Mouse (Mus musculus) liver, adult (tissue): ENCODE results near the gene Rcl1.

Experiments used
- GATA4 ChIP-seq: IDR thresholded peaks from 2 replicates; pipeline ENCODE4 v1.6.1; 2014; ENCODE audit warnings: mild to moderate bottlenecking, low read length; ENCODE audit not compliant: insufficient replicate concordance

Rcl1 gene

DNA sequence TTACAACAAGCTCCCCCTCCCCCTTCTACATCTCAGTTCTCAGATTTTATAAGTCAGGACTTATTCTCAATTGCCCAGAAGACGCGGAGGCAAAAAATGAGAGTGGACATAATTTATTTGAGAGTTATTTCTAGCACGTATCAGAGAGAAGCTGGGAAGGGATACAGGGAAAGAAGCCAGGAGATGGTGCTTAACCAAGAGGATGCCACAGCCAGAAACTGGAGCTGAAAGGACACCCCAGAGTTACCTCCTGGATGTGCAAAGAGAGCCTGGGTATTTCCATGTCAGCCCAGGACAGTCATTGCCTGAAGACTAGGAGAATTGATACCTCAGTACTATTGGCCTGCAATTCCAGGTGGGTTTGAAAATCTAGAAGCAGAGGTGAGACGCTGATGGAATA lies 1.6 kb upstream of the Rcl1 start:
- no peak for TF ChIP-seq GATA4

DNA sequence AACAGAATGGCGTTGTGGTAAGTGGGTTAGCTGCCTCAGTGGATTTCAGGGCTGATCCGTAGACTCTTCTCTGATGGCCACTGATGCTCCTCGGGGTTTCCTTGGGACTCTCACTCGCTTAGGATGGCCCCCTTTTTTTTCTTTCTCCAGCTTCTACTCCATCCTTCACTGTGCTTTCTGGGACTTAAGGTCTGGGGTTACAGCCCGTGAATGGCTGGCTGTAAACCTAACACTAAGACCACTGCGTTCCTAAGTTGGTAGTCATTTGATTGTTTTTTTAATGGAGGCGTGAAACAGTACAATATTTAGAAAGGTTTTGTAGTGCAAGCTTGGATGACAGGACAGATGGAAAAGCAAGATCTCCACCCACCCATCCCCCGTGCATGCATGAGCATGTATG lies 914 bp upstream of the Rcl1 start:
- TF ChIP-seq GATA4 = no peak

DNA sequence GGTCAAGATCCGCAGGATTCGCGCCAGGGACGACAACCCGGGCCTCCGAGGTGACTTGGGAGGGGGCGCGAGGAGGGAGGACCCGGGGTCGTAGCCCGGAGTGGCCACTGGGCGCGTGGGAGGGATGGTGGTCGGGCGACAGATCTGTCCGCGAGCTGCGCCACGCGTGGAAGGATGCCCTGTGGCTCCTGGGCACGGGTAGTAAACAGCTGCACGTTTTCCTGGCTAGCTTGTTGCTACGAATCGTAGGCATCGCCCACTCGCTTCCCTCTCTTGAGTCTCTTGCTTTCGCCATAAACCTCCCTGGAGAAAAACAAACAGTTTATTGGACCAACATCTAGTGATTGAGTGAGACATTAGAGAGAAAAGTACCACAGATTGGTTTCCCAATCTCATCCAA lies 416 bp downstream of the Rcl1 start:
- no peak for TF ChIP-seq GATA4

DNA sequence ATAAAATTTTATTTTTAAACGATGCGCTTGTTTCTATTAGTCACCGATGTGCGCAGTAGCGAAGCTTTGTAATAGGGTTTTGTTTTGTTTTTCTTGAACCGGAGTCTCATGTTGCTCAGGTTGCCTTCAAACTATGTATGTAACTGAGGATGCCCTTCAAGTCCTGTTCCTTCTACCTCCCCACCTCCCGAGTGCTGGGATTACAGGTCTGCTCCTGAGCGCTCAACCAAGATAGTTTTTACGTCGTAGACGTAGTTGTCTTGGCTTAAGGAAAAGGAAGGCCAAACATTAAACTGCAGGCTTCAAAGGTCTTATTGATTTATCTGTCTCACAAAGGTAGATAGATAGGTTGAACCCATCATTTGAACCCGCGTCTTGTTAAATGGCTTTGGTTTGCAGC lies 923 bp downstream of the Rcl1 start:
- TF ChIP-seq GATA4 = no peak

DNA sequence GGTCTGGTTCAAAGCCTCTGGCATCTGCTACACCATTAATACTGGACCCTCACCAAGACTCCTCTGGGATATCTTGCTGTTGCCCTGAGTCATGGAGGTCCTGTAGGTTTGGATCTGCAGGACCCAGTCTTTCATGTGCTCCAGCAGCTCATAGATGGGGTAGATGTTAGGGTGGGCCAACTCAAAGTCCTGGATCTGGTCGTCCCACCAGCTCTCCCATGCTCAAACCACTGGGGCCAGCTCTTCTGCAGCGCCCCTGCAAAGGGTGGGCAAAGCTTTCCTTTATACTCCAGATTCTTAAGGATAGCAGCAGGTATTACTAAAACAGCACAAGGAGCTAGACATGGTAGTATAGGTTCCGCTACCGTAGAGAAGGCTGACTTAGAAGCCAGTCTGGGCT lies 4.6 kb downstream of the Rcl1 start:
- TF ChIP-seq GATA4 = no peak

DNA sequence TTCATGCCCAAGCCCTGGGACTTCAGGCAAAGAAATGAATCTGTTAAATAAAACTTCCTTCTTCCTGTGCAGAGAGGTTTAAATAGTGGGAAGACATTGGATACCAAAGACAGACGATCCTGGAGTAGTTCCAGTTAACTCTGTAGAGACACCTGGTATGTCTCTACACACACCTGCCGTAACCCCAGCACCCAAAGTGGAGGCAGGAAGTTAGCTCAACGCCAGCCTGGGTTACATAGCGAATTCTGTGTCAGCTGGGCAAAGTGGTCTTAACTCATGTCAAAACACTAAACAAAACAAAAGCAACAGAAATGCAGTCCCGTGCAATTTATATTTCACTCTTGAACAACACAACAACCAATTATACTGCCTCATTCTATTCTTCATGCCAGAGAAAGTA lies 5.1 kb downstream of the Rcl1 start:
- TF ChIP-seq GATA4 = no peak

DNA sequence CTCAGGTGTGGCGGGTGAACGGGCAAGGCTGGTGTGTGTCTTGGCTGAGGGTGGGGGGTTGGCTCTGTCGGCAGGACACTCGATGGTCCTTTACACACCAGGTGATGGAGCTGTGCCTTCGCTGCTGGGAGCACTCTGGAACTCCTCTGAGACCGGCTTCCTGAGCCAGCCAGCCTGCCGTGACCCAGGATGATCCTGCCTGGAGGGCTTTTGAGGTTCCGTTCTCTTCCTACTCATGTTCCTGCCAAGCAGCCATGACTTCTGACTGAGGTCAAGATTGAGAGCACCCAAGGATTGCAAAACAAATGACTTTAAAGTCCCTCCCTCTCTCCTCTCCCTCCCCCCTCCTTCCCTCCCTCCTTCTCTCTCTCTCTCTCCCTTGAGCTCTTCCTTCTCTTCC lies 11.5 kb downstream of the Rcl1 start:
- TF ChIP-seq GATA4 = no peak

DNA sequence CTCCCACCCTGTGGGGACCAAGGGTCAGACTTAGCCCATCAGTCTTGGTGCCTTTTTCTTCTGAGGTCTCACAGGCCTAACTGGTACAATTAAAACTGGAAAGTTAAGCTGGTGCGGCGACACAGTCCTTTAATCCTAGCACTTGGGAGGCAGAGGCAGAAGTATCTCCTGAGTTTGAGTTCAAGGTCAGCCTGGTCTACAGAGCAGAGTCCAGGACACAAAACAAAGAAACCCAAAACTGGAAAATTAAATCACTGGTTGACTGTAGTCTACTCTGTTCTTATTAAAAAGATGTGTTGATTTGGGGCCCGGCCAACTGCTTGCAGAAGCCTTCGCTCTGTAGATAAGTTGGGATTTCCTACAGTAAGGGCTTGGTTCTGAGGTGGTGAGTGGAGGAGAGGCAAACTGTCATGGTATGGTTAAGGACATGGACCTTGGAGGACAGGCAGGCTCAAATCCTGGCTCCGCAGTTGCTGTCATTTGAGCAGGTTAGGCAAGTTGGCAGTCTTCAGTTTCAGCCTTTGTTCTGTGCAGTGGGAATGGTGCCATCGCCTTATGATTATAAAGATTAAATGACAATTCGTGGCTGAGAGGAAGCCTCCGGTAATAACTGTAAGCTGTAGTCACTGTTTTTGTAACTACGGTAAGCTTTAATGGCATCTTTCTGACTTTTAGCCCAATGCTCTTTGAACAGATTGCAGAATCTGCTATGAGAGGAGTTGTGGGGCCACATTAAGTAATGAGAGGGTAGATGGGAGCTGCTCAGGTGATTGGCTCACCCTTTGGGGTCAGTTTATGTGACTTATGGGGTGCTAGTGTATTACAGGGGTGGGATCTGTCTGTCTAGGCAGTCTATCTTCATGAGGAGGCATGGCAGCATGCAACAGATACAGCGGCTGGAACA lies 12.8 kb downstream of the Rcl1 start:
- no peak for TF ChIP-seq GATA4

DNA sequence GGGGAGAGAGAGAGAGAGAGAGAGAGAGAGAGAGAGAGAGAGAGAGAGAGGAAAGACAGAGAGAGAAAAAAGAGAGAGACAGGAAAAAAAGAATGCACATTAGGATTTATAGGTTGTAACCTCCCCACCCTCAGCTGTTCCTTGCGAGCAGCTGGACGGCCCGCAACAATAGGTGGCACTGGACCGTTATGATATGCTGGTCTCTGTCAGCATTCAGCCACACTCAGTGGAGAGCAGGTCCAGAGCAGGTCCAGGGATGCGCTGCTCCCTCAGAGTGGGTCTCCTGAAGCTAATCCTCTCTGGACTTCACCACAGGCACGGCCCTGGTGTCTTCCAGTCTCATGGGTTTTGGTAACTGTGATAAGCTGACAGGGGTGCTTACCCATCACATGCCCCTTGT lies 15.6 kb downstream of the Rcl1 start:
- no peak for TF ChIP-seq GATA4

DNA sequence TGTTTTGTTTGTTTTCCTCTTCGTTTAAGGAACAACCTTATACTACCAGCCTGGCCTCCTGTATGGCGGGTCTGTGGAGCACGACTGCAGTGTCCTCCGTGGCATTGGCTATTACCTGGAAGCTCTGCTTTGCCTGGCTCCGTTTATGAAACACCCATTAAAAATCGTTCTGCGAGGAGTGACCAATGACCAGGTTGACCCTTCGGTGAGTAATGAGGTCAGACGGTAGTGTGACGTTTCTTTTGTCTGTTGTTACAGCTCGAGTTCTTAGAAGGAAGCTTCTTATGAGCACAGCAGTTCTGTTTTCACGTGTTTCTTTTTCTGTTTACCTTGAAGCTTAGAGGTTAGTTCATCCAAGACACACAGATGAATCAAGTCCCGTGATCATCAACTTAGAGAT lies 17.0 kb downstream of the Rcl1 start:
- no peak for TF ChIP-seq GATA4

DNA sequence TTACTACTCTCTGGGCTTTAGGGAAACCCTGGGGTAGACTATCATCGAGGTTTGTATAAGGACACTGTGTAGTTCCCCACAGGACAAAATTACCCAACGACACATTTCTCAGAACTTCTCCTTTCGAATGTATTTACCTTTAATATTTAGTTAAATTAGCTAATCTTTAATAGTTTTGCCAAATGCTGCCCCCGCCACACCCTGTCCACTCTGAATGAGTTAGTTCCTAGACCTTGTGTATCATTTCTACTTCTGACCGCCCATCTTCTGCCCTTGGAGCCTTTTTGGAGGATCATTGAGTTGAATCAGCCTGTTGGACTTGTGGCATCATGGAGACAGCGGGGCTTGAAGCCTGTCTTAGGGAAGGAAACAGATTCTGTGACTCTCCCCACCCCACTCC lies 19.1 kb downstream of the Rcl1 start:
- no peak for TF ChIP-seq GATA4

DNA sequence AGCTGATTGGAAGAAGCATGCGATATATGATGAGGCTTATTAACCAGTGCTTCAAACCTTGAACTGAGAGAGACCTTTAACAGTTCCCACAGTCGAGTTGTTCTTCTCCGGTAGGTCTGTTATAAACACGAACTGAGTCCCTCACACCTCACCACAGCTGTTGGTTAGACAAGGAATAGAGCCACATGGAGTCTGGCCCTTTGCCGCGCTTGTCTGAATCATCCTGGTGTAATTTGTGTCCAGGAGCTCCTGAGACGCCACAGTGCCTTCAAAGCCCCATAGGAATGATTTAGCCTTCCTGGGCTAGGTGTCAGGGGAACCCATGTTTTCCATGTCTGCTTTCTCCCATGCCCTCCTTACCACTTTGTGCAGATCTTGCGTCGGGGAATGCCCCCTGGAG lies 20.2 kb downstream of the Rcl1 start:
- no peak for TF ChIP-seq GATA4

DNA sequence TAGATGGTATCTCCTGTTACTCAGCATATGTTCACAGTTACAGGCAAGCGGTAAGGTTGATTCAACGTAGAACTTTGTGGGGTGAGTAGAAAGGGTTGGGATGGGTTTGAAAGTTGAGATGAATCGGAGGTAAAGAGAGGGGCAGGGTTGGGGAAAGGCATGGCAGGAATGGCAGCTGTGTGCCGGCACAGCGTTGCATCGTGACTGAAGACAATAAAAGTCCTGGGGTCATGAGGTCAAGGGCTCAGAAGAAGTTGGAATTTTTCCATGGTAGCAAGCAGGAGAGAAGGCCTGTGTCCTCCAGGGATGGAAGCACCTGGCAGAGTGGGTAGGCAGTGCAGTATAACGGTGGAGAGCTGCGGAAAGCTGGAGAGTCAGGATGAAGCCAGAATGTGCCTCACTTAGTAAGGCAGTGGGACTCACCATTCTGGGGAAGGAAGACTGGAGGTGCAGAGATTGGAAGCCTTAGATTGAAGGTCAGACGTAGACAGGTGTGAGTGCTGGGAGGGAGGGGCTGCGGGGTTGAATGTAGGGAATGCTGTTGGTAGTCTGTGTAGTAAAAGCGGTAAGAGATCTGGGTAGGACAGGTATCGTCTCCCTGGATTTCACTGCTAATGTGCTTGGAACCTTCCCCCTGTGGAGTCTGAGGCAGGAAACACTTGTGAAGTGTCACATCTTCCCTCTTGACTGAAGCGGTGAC lies 23.9 kb downstream of the Rcl1 start:
- no peak for TF ChIP-seq GATA4

DNA sequence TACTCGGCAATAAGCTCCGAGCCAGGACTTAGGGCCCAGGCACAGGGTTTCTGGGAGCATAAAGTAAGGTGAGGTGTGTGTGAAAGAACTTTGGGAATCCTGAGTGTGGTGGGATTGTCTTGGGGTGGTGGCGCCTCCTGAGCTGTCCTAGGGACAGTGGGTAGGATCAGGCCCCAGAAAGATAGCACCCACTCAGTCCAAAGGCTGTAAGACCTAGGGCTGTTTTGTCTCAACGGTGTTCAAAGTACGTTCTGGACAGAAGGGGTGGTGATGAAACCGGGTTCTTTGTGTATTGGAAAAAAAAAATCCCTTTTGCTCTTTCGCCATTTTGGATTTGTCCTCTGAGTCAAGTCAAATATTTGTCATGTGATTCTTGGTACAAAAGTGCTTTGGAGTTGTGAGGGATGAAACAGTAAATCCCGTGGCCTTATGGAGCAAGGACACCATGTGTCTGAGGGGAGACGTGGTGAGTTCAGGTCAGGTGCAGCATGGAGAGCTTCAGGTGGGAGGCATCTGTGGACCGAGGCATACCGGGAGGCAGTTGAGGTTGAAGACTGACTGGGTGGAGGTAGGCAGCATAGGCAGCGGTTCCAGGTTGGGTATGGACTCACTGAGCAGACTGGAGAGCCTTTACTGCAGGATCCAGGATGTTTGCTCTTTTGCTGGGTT lies 25.3 kb downstream of the Rcl1 start:
- TF ChIP-seq GATA4 = no peak

DNA sequence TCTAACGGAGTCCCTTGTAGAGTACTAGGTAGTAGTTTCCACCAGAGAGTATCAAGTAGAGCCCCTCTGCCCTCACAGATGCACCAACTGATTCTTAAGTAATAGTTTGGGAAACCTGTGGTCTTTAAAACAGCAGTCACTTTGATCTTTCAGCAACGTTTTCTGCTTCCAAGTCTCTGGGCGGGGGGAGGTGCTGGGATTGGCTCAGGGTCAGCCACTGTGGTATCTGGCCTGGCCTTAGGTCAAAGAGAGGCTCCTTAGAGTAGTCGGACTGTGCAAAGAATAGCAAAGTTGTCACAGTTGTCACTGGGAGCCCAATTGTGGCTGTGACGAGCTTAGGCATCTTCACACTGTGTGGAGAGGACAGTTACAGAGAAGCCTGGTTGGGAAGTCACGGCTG lies 26.2 kb downstream of the Rcl1 start:
- no peak for TF ChIP-seq GATA4

DNA sequence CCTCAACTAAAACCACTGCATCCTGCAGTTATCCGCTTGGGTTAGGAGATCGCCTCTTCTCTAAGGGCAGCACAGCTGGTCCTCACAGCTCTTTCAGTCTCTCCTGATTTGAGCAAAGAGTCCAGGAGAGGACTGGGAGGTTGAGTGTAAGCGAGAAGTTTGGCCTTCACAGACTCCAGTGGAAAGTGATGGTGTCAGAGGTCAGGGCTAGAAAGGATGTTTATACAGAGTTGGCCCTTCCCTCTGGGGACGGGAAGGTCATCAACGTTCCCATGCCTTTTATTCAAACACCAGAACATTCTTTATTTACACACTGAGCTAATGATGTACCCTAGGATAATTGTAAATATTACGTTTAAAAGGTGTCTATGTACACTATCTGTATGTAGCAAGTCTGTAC lies 27.0 kb downstream of the Rcl1 start:
- no peak; the same call in 1 of the 2 replicates for TF ChIP-seq GATA4
